Mouse (Mus musculus) CH12.LX (cell line): ENCODE data around the gene Ptgis. TPM values are rescaled to one million over a fixed set of nuclear protein-coding genes. Genes with fewer than 3 reads are reported as not detected.

ENCODE experiments used
- DNase-seq: peaks from one replicate; pipeline ENCODE4 v3.0.0-alpha.2; 2013; ENCODE audit errors: extremely low read depth
- H3K27ac ChIP-seq: 2 replicates; pipeline ENCODE4 v1.5.1; 2012; ENCODE audit warnings: low read depth, mild to moderate bottlenecking, control low read depth, moderate library complexity; ENCODE audit not compliant: insufficient read depth
- H3K27me3 ChIP-seq: replicated peaks from 2 replicates; pipeline ENCODE3; 2012; ENCODE audit warnings: inconsistent platforms
- H3K36me3 ChIP-seq, 2 experiments: replicated peaks in 1 of 2; 2 replicates each; pipeline versions ENCODE3 to v1.6.1; 2012; ENCODE audit warnings: inconsistent platforms in 1 of 2, low read length in 1 of 2, mild to moderate bottlenecking in 1 of 2, mixed read lengths in 1 of 2, moderate library complexity in 1 of 2; ENCODE audit not compliant: control insufficient read depth in 1 of 2, insufficient read depth in 1 of 2
- H3K4me1 ChIP-seq, 2 experiments: 2 replicates each; pipeline ENCODE4 v1.6.1; 2012; ENCODE audit warnings: inconsistent platforms in 1 of 2, moderate library complexity in 1 of 2; ENCODE audit not compliant: insufficient read depth in 2 of 2, control insufficient read depth in 1 of 2
- H3K4me2 ChIP-seq: 2 replicates; pipeline ENCODE4 v1.6.1; 2012; ENCODE audit warnings: low read depth, mild to moderate bottlenecking, control low read depth; ENCODE audit not compliant: poor library complexity, insufficient read depth, severe bottlenecking
- H3K4me3 ChIP-seq, 3 experiments: fragments of 150-350 bp in 1 of 3; sonication (generic) in 1 of 3; replicated peaks in 1 of 3; 2 replicates each; pipeline versions ENCODE3 to v1.5.1; 2011 to 2012; ENCODE audit warnings: low read depth in 2 of 3, low read length in 2 of 3, mild to moderate bottlenecking in 2 of 3, moderate library complexity in 2 of 3, control low read depth in 1 of 3, improper control_type of control experiment in 1 of 3, inconsistent platforms in 1 of 3, mixed read lengths in 1 of 3; ENCODE audit not compliant: poor library complexity in 1 of 3
- H3K79me2 ChIP-seq: replicated peaks from 2 replicates; pipeline ENCODE4 v1.6.1; 2012; ENCODE audit warnings: mild to moderate bottlenecking, moderate library complexity; ENCODE audit not compliant: control insufficient read depth, poor library complexity, insufficient read depth, severe bottlenecking; ENCODE audit errors: extremely low read depth
- H3K9ac ChIP-seq: 2 replicates; pipeline ENCODE4 v1.6.1; 2012; ENCODE audit warnings: low read depth, mild to moderate bottlenecking, control low read depth, moderate library complexity; ENCODE audit not compliant: insufficient read depth
- H3K9me3 ChIP-seq: replicated peaks from 2 replicates; pipeline ENCODE3; 2012; ENCODE audit warnings: low read length, inconsistent platforms, mixed read lengths
- CHD1 ChIP-seq: IDR thresholded peaks from 2 replicates; pipeline ENCODE4 v1.6.1; 2012; ENCODE audit warnings: low read depth, low read length, improper control_type of control experiment, inconsistent platforms
- CTCF ChIP-seq, 2 experiments: IDR thresholded peaks in 1 of 2; conservative IDR thresholded peaks in 1 of 2; 2 replicates each; pipeline ENCODE4 v1.5.1; 2011 to 2012; ENCODE audit warnings: low read depth in 2 of 2, low read length in 2 of 2, improper control_type of control experiment in 1 of 2, inconsistent platforms in 1 of 2, mild to moderate bottlenecking in 1 of 2, moderate library complexity in 1 of 2
- E2F4 ChIP-seq: IDR thresholded peaks from 2 replicates; pipeline ENCODE4 v1.6.1; 2011; ENCODE audit warnings: low read depth, low read length, improper control_type of control experiment; ENCODE audit not compliant: insufficient replicate concordance
- ELF1 ChIP-seq: IDR thresholded peaks from 2 replicates; pipeline ENCODE4 v1.6.1; 2014; ENCODE audit warnings: low read depth, mild to moderate bottlenecking, inconsistent platforms, low read length, improper control_type of control experiment
- EP300 ChIP-seq: IDR thresholded peaks from 2 replicates; pipeline ENCODE4 v1.6.1; 2011; ENCODE audit warnings: low read length, improper control_type of control experiment
- KAT2A ChIP-seq: IDR thresholded peaks from 2 replicates; pipeline ENCODE4 v1.6.1; 2012; ENCODE audit warnings: low read length, improper control_type of control experiment, inconsistent platforms; ENCODE audit not compliant: insufficient replicate concordance
- MAFK ChIP-seq: IDR thresholded peaks from 2 replicates; pipeline ENCODE4 v1.6.1; 2011; ENCODE audit warnings: low read length, improper control_type of control experiment; ENCODE audit not compliant: insufficient replicate concordance
- MAZ ChIP-seq: IDR thresholded peaks from 2 replicates; pipeline ENCODE4 v1.6.1; 2012; ENCODE audit warnings: low read depth, mild to moderate bottlenecking, inconsistent platforms, low read length, improper control_type of control experiment, moderate library complexity
- MYC ChIP-seq: IDR thresholded peaks from 2 replicates; pipeline ENCODE4 v1.6.1; 2011; ENCODE audit warnings: low read depth, mild to moderate bottlenecking, improper control_type of control experiment, low read length
- PAX5 ChIP-seq: IDR thresholded peaks from 2 replicates; pipeline ENCODE4 v1.6.1; 2012; ENCODE audit warnings: low read length, inconsistent platforms, mixed read lengths
- RAD21 ChIP-seq: IDR thresholded peaks from 2 replicates; pipeline ENCODE4 v1.6.1; 2011; ENCODE audit warnings: low read depth, mild to moderate bottlenecking, low read length, improper control_type of control experiment, moderate library complexity
- RCOR1 ChIP-seq: conservative IDR thresholded peaks from 2 replicates; pipeline ENCODE4 v1.6.1; 2012; ENCODE audit warnings: low read depth, mild to moderate bottlenecking, inconsistent platforms, low read length, improper control_type of control experiment
- SMC3 ChIP-seq: IDR thresholded peaks from 2 replicates; pipeline ENCODE4 v1.6.1; 2011; ENCODE audit warnings: low read depth, low read length, improper control_type of control experiment
- TBP ChIP-seq: conservative IDR thresholded peaks from 2 replicates; pipeline ENCODE4 v1.6.1; 2011; ENCODE audit warnings: low read depth, low read length, improper control_type of control experiment
- TCF12 ChIP-seq: IDR thresholded peaks from 2 replicates; pipeline ENCODE4 v1.6.1; 2014; ENCODE audit warnings: low read depth, mild to moderate bottlenecking, inconsistent platforms, low read length, improper control_type of control experiment
- UBTF ChIP-seq: IDR thresholded peaks from 2 replicates; pipeline ENCODE4 v1.6.1; 2012; ENCODE audit warnings: low read depth, mild to moderate bottlenecking, inconsistent platforms, low read length, improper control_type of control experiment, moderate library complexity
- USF2 ChIP-seq: conservative IDR thresholded peaks from 2 replicates; pipeline ENCODE4 v1.6.1; 2011; ENCODE audit warnings: low read depth, low read length, improper control_type of control experiment
- ZC3H11A ChIP-seq: IDR thresholded peaks from 2 replicates; pipeline ENCODE4 v1.6.1; 2012; ENCODE audit warnings: low read depth, mild to moderate bottlenecking, inconsistent platforms, low read length, improper control_type of control experiment
- ZKSCAN1 ChIP-seq: IDR thresholded peaks from 2 replicates; pipeline ENCODE4 v1.6.1; 2012; ENCODE audit warnings: low read depth, inconsistent platforms, low read length, improper control_type of control experiment, borderline replicate concordance
- ZMIZ1 ChIP-seq: IDR thresholded peaks from 2 replicates; pipeline ENCODE4 v1.6.1; 2012; ENCODE audit warnings: low read depth, mild to moderate bottlenecking, inconsistent platforms, low read length, improper control_type of control experiment
- dilution Hi-C: fragments of 300-500 bp; cut with MboI; formaldehyde crosslinking; loops from 2 replicates; pipeline ENCODE4 v1.14.3; 2020; ENCODE audit warnings: low sequenced_read_pairs; ENCODE audit not compliant: extremely low pct_unique_long_range_greater_than_20kb, extremely low pct_ligation_motif_present
- in situ Hi-C: fragments of 300-500 bp; cut with MboI; formaldehyde crosslinking; loops from 3 replicates; pipeline ENCODE4 v1.14.3; 2019; ENCODE audit warnings: low sequenced_read_pairs, low pct_ligation_motif_present, low pct_unique_long_range_greater_than_20kb, mixed read lengths
- polyA plus RNA-seq: library from polyadenylated mRNA; unstranded; fragments of >175 nt; gene quantifications from 2 replicates; pipeline ENCODE4 v1.2.1, GENCODE M21; 2012; ENCODE audit warnings: low read depth; ENCODE audit not compliant: insufficient read length
- total RNA-seq, 2 experiments: library from RNA; depleted of rRNA; stranded (reverse); fragments of 300-350 nt in 1 of 2; fragments of >200 nt in 1 of 2; gene quantifications; 2 replicates each; pipeline ENCODE4 v1.2.3; 2012 to 2014

Gene Ptgis
- total and polyA plus RNA-seq, 3 experiments, result 7.0 to 15.9 (median 13.4) TPM

DNA sequence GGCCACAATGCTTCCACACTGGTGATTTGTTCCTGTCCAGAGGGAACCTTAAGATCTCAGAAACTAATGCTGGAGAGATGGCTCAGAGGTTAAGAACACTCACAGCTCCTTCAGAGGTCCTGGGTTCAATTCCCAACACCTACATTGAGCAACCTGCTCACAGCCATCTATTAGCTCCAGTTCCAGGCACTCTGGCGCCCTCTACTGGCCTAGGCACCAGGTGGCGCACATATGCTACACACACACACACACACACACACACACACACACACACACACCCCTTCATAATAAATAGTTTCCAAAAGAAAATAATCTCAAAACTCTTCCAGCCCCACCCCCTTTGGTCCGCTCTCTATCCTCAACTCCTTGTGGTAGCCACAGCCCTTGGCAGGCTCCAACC, 27.3 kb downstream of the Ptgis start:
- dilution Hi-C loops, result no loop called here
- Histone ChIP-seq H3K4me3 (no peak overlapping the region), H3K27me3 (peaks cover 9% of the 10 kb centered on the region), H3K36me3 (peaks cover 9 to 94% of the 10 kb centered on the region in 2 experiments), H3K79me2 (no peaks in the 10 kb centered on the region), H3K27ac (no peak overlapping the region), H3K9me3 (peaks cover 15% of the 10 kb centered on the region), H3K4me2 (no peak overlapping the region), H3K9ac (no peak overlapping the region), H3K4me1 (peaks cover 0 to 8% of the 10 kb centered on the region in 2 experiments; a peak in 1 of 4 replicates)
- in situ Hi-C loops, result loop anchor here (5.0 kb wide), 1 partner anchor 141 kb away; no protein-coding TSS in a partner anchor
- TF ChIP-seq RAD21, result peak; percentile 14
- no peak; the same call in 1 of the 2 replicates for TF ChIP-seq SMC3
- TF ChIP-seq CTCF (conservative IDR thresholded peaks at IDR 0.05 in 1 of 2, IDR thresholded peaks at IDR 0.05 in 1 of 2; ENCODE audit: low read depth in 2 of 2, low read length in 2 of 2), result peak in 1 of 2 experiments; percentile 48; a peak in 2 of 4 replicates
- no peak for DNase-seq

DNA sequence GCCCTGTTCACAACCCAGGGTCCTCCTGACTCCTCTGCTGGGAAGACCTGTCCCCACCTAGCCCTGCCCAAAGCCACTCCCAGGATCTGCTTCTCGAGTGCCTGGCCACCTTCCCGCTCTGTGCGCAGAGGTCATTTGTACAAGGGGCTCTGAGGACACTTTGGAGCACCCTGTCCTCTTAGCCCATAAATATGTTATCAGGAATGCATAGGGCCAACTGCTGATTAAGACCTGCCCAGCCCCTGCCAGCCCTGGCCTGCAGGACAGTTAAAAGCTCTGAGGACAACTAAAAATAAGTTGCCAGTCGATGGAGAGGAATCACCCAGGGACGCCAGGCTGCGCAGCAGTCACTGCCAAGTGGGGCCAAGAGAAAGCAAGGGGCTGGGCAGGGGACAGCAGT, 27.9 kb downstream of the Ptgis start:
- Histone ChIP-seq H3K27ac (no peak overlapping the region), H3K9me3 (peaks cover 15% of the 10 kb centered on the region), H3K27me3 (peaks cover 9% of the 10 kb centered on the region), H3K4me3 (no peak overlapping the region), H3K9ac (no peak overlapping the region), H3K36me3 (peaks cover 9 to 94% of the 10 kb centered on the region in 2 experiments), H3K4me2 (no peak overlapping the region), H3K79me2 (no peaks in the 10 kb centered on the region), H3K4me1 (peaks cover 0 to 8% of the 10 kb centered on the region in 2 experiments; a peak in 1 of 4 replicates)
- in situ Hi-C loops (loop anchor here (5.0 kb wide), 1 partner anchor 140 kb away; no protein-coding TSS in a partner anchor), dilution Hi-C loops (no loop called here)
- no peak for TF ChIP-seq ZKSCAN1
- no peak for TF ChIP-seq RAD21
- TF ChIP-seq RCOR1, result no peak
- no peak for TF ChIP-seq E2F4
- TF ChIP-seq MAFK, result no peak
- TF ChIP-seq KAT2A, result no peak
- TF ChIP-seq MYC, result no peak
- TF ChIP-seq USF2, result no peak
- TF ChIP-seq PAX5, result no peak
- no peak for TF ChIP-seq TCF12
- no peak for TF ChIP-seq CTCF (conservative IDR thresholded peaks at IDR 0.05 in 1 of 2, IDR thresholded peaks at IDR 0.05 in 1 of 2; ENCODE audit: low read depth in 2 of 2, low read length in 2 of 2)
- no peak for TF ChIP-seq EP300
- TF ChIP-seq UBTF, result no peak
- no peak for TF ChIP-seq TBP
- TF ChIP-seq CHD1, result no peak
- TF ChIP-seq SMC3, result no peak
- TF ChIP-seq ELF1, result no peak
- no peak for TF ChIP-seq ZC3H11A
- TF ChIP-seq MAZ, result no peak
- no peak for TF ChIP-seq ZMIZ1
- no peak for DNase-seq
